Mouse (Mus musculus): ENCODE data around the gene Rragd.

DNA sequence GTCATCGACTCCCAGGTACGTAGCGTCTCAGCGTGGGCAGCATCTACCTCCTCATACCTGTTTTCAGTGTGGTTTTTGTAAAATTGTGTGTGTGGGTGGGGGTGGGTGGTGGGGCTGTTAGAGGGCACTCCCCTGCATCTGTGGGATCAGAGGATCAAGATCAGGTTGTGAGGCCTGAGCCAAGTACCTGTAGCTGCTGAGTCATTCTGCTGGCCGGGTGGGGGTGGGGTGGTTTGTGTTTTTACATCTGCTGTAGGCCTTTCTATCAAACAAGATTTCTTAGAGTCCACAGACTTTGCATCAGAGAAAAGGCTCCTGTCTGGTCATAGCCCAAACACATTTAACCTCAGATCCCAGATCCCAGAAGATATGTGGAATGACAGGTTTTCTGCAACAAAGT is 13.2 kb downstream of the Rragd start:
- TF ChIP-seq CTCF (IDR thresholded peaks at IDR 0.05; ENCODE audit: borderline replicate concordance, control insufficient read depth, extremely low read depth, insufficient read depth, low read length, poor library complexity) (no peak), POLR2A (IDR thresholded peaks at IDR 0.05; ENCODE audit: control insufficient read depth, extremely low read depth, insufficient read depth, low read length, poor library complexity) (no peak)

All from thymus, adult 2 months (tissue).